Mouse (Mus musculus): Measurements from ENCODE around the gene Tbx10.

- TF ChIP-seq EP300 (IDR thresholded peaks at IDR 0.05) (no peak), CTCF (IDR thresholded peaks at IDR 0.05) (no peak)
Measured at GRCm38 (mm10) chr19:3992416-3992815, at the start of gene Tbx10.
